Mouse (Mus musculus): ENCODE results near the gene Rhbg.

Gene Rhbg

DNA sequence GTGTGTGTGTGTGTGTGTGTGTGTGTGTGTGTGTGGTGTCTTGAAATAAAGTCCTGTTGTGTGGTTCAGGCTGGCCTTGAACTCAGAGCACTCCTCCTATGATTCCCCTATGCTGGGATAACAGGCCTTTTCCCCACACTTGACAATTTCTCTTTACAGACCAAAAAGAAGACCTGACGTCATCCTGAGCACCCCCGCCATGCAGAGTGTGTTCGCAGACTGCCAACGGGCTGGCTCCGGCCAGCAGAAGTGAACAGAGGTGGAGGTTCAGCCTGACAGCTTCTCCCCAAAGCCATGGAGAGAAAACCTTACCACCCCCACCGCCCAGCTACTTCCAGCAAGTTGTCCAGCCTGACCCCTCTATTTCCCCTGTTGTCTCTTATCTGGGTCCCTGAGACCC, 25.0 kb downstream of the Rhbg start:
- DNase-seq (ENCODE audit: low spot score in 2 of 2) = no peak

DNA sequence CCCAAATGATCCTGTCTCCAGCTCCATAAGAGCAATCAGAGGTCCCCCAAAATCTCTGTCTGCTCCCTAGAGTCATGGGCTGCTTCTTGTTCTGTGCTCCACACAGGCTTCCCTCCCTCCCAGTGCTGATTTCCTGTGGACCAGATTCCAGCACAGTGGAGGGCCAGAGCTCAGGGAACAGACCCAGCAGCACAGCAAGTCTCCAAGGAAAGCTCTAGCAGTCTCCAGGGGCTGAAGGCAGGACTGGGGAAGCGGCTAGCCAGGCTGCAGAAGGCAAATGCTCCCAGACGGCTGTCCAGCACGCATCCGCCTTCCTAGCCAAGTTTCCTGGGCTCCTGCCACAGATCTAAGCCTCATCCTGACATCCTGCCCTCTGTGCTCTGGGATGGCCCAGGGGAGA, 25.6 kb downstream of the Rhbg start:
- no peak for DNase-seq (ENCODE audit: low spot score in 2 of 2)

GRCm38 (mm10) chr3:88227976-88228375, 26.5 kb downstream of the Rhbg start:
- no peak for DNase-seq (ENCODE audit: low spot score in 2 of 2)

DNA sequence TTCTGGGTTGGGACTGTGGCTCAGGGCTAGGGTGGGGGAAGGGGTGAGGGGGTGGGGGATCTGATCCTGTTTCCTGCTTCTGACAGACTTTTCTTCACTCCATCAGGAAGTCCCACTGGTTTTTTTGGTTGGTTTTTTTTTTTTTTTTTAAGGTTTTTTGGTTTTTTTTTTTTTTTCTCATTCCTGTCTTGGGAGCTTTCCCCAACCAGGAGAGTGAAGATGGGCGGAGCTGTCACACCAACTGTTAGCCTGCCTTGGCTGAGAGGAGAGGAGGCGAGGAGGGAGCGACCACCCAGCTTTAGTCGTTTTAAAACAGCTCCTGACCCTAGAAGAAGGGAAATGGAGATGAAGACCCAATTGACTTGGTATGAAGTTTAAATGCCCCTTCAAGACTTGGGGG, 27.2 kb downstream of the Rhbg start:
- no peak for DNase-seq (ENCODE audit: low spot score in 2 of 2)

DNA sequence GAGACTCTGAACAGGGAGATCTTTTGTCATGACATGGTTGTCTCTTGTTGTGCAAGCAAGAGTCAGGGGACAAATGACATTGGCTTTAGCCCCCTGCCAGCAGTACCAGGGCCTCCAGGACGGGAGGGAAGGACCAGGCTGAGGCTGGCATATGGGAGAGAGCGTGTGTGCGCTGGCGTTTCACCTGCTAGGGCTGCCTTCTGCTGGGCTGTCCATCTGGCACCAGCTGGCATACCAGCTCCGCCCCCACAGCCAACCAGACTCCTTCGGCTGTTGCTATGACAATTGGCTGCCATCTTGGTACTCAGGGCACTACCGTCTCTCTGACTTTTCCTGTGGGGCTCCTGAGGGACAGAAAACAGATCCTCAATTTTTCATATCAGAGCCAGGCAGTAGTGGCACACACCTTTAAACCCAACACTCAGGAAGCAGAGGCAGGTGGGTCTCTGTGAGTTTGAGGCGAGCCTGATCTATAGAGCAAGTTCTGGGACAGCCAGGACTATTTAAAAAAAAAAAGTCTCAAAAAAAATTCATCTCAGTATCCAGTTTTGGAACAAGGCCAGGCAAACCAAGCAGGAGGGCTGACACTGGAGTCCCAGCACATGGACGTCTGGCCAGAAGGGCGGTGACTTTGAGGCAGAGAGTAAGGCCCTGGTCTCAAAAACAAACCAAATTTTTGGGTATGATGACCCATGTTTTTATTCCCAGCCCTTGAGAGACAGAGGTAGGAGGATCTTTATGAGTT, 28.2 kb downstream of the Rhbg start:
- DNase-seq (ENCODE audit: low spot score in 2 of 2) = peak in 1 of 2 experiments; percentile 69

GRCm38 (mm10) chr3:88224929-88225328, 29.6 kb downstream of the Rhbg start:
- no peak for DNase-seq (ENCODE audit: low spot score in 2 of 2)

DNA sequence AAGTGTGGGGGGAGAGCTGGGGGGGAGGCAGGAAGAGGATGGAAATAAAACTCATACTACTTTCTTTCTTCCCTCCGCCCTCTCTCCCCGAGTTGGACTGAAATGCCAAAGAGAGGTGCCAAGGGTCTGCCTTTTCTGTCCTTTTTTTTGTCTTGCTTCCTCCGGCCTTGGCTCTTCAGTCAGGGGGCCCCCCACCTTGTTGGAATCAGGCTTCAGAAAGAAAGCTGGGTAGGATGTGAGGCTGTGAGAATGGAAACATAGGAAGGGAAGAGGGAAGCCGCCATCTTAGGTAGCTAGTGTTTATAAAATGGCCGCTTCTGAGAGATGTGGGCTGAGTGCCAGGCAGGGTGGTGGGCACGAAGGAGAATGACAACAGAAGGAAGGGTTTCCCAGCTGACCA, 32.1 kb downstream of the Rhbg start:
- DNase-seq (ENCODE audit: low spot score in 2 of 2) = peak in 1 of 2 experiments; percentile 72

DNA sequence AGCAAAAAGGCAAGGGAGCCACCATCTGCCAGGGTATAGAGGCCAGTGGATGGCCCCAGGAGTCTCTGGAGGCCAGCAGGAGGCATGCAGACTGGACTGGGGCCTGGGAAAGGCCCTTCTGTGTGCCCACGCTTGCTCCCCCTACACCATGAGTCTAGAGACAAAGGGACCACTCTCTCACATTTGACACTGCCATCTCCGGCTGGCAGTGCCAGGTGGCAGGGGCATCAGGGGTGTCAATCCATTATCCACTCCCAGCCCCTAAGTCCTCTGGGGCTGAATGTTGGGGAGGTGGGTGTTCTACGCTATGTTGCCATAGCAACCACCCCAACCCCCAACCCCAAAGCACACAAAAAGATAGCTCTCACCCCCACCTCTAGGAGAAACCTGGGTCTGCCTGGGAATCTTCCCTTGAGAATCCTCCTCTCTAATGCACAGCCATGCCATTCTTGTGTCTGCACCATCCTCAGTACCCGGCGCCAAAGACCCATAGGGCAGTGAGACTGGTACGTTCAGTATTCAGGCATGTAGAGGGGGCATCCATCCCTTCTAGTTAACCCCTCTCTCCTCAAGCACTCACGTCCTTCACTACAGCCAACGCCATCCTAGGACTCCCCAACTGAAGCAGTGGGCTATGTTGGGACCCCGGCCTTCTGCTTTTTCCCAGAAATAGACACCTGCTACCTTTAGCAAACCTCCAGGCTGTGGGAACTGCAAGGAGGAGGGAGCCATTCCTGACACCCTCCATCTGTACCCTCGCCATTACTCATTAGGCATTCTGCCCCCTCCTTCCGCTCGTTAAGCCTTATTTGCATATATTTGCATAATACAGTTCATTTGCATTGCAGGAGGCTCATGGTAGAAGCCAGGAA, 32.8 kb downstream of the Rhbg start:
- peak; percentile 80 to 90 for DNase-seq (ENCODE audit: low spot score in 2 of 2)

DNA sequence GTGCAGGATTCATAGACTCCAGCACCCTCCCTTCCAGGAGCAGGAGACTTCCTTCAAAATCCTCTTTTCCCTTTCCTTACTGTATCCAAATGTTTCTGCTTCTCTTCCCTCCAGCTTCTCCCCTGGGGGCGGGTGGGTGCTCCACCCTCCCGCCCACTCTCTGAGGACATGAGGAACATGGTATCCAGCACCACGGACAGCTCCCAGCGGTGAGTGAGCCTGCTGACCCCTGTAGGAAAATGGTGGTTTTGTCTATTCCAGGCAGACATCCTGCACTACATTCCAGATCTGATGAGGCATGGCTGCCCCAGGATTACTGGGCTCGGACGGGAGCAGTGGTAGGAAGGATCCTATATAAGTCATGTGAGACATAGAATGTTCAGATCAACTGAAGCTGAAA, 33.7 kb downstream of the Rhbg start:
- no peak for DNase-seq (ENCODE audit: low spot score in 2 of 2)

DNA sequence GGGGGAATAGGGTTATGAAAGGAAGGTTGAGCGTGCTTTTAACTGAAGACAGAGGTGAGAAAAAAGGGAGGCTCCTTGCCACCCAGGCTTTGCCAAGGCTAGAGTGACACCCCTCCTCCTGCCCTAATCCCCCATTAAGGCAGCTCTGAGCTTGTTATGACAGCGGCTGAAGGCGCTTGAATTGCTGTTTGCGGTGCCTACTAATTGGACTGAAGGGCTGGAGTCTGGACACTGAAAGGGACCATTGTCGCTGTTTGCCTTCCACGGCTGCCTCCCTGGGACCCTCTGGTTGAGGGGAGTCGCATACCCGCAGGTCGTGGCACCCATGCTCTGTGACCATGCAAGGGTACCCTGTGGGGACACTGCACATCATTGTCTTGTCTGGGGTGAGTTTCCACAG, 34.6 kb downstream of the Rhbg start:
- DNase-seq (ENCODE audit: low spot score in 2 of 2) = no peak

- DNase-seq (ENCODE audit: low spot score in 2 of 2) = no peak
These were observed 36.8 kb downstream of the Rhbg start for GRCm38 (mm10) chr3:88217679-88218078.

GRCm38 (mm10) chr3:88216534-88217326, 37.8 kb downstream of the Rhbg start:
- no peak for DNase-seq (ENCODE audit: low spot score in 2 of 2)

DNA sequence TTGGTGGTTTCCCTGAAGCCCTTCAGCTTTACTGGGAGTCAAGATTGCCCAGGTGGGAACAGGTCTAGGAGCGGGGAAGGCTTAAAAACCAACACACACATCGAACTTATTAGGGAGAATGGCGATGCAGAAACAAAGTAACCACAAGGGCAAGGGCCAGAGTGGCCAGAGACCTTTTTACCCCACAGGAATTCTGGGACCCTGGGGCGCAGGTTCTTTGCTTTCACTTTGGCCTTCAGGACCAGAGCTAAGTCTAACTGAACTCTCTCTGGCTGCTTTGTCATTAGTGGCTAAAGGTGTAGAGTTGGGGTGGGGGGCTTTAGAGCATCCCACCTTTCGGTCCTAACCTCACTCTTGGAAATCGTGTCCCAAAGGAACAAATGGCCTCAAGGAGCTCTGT, 38.4 kb downstream of the Rhbg start:
- no peak for DNase-seq (ENCODE audit: low spot score in 2 of 2)

DNA sequence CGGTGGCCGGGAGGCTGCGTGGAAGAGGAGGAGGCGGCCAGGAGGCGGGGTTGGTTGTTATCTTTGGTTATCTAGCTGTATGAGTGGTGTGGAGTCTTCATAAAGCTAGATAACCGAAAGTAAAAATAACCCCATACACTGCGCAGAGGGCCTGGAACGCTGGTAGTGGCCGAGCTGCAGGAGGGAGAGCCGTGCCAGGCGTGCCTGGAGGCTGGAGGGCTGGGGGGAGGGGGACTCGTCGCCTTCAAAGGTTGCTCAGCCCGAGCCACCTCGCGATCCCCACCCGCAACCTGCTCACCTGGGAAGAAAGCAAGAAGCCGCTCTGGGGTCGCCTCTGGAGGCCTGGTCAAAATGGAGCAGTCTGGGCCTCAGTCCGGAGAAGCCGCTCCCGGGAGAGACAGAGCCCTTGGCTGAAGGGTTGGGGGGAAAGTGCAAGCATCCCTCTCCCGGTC, 38.9 kb downstream of the Rhbg start:
- no peak for DNase-seq (ENCODE audit: low spot score in 2 of 2)

DNA sequence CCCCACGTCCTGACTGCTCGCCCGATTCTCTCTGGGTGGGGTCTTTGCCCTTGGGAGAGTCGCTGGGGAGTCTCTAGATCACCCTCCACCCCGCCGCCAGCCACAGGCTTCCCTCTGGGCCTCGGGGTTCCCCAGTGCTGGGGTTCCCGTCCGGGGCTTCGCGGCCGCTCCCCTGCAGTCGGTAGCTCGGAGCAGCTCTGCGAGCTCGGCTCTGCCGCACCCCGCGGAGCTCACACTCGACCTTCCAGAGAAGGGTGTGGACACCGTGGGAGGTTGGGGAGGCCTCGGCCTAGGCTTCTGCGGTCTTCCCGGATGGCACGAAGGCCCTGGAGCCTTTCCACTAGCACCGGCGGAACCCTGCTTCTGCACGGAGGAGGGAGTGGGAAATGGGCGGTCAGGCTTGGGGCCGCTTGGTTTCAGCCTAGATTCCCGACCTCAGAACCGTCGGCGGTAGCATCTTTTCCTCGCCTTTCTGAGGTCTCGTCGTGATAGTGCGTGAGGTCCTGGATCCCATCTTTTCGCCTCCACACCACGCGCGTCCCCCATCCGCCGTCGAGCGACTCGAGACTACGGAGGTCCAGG, 39.4 kb downstream of the Rhbg start:
- DNase-seq (ENCODE audit: low spot score in 2 of 2) = no peak

DNA sequence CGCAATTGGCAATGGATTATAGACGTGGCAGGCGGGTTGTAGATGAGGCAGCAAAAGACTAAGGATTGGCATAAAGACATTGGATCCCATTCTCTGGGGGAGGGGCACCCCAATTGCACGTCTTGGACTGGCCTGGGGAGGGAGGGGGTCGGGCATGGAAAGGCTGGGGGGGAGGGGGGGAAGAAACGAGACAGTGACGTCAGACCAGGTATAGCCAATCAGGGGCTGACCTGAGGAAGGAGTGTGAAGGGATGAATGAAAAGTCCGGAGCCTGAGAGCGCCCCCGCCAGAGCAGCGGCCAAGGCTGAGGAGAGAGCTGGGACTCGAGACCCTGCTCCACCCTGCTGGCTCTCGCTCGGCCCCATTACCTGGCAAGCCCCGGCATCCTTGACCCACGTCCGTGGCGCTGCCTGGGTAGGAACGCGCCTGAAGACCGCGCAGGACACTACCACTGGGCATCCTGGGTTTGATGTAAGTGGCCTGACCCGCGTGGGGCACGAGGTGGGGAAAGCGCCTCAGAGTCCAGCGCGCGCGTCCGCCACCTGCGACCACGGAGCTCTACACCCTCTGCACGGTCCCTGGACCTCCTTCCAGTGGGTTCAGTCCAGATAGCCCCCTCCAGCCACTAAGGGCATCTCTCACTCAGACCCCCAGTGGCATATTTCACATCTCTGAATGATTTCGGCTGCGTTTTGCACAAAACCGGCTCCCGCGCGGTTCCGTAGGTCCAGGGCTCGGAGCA, 40.1 kb downstream of the Rhbg start:
- peak; percentile 74 to 75 for DNase-seq (ENCODE audit: low spot score in 2 of 2)

DNA sequence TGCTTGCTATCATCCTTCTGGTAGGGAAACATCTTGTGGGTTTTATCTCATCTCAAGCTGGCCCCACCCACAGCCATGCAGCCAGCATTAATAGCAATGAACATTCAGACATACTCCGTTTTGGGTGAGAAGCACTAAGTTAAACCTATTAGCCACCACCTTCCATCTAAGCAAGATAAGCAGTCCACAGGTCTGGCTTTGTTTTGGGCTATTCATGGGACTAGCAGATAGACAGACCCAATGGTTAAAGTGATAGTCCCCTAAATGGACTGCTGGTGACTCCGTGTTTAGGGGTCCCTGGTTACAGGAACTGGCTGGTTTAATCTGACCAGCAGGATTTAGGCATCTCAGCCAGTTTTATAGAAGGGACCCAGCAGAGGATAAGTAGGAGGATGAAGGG, 41.5 kb downstream of the Rhbg start:
- no peak for DNase-seq (ENCODE audit: low spot score in 2 of 2)

GRCm38 (mm10) chr3:88212356-88212755, 42.2 kb downstream of the Rhbg start:
- DNase-seq (ENCODE audit: low spot score in 2 of 2) = no peak

DNA sequence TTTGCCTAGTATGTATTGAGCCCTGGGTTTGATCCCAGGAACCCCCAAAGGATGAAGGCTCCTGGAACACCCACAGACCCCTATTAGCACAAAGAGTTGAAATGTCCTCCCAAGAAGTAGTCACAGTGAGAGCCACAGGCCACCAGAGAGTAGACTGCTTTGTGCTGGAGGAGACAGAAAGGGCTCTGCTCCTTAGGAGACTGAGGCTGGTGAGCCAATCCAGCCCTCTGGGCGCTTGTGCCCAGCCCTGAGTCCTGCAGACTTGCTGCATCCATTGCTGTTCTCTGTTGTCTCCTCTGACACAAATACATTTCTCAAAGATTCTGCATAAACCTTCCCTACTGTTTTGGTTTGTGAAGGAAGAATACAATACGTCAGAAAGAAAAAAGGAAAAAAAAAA, 43.6 kb downstream of the Rhbg start:
- DNase-seq (ENCODE audit: low spot score in 2 of 2) = no peak

GRCm38 (mm10) chr3:88210121-88210520, 44.4 kb downstream of the Rhbg start:
- no peak for DNase-seq (ENCODE audit: low spot score in 2 of 2)

- no peak for DNase-seq (ENCODE audit: low spot score in 2 of 2)
These were observed 45.2 kb downstream of the Rhbg start for GRCm38 (mm10) chr3:88209306-88209705.
